Mouse (Mus musculus) liver, embryonic 14.5 days (tissue): ENCODE results near the gene Galnt4.

Experiments
- CTCF ChIP-seq: IDR thresholded peaks from 2 replicates; pipeline ENCODE4 v1.5.1; 2016; ENCODE audit warnings: antibody characterized with exemption, low read depth, control low read depth
- EP300 ChIP-seq: IDR thresholded peaks from 2 replicates; pipeline ENCODE4 v1.6.1; 2016; ENCODE audit warnings: antibody characterized with exemption, low read depth

DNA sequence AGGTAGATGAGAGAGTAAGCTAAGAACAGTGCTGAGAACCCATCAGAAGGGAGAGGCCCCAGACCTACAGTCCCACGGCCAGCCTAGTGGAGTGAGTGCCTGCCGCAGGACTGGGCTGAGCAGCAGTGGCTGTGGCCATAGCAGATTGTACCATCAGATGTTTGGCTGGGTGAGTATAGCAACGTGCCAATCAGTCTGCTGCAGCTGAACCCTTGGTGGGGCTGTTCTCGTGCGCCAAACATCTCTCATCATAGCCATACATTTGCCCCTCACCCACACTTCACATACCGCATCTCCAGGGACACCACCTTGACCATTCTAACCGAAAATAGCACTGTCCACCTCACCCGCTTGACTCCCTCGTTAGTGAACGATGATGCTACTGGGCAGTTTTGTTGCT is 46.5 kb upstream of the Galnt4 start:
- TF ChIP-seq EP300 (no peak), CTCF (no peak)
